ENCODE assay signal across 7 mouse cellular contexts in the genomic region with DNA sequence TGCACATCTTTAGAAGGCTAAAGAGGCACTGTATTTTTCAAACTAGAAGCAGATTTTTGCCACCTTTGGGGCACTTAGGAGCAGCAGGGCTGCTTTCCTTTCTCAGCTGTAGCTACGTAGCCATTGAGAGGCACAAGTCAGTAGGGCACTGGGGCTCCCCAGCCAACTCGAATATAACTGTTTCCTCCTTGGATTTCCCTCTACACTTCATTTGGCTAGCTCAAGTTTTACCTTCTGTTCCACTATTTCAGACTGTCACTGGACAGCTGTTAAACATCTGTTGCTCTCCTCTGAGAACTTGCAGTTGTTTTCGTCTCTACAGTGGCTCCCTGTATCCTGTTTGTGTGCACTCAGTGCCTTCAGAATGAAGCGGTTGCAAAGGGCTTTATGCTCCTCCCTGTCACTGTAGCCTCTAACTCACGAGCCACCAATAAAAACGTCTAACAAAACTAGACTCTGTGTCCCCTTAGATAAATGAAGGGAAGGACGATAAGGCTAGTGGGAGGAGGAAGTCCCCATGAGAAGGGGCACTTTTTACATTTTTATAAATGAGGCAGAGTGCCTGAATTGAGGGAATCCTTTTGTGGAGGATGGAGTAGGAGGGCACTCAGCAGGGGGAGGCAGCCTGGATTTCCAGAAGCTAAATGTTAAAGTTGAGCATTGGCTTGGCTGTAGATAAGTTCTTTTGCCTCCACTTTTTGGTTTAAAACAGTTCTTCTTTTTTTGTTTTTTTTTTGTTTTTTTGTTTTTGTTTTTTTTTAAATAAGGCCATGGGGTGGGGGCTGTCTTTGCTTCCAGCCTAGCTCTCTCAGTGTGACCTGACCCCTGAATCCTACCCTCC. TPM values are rescaled to one million over a fixed set of nuclear protein-coding genes. Genes with fewer than 3 reads are reported as not detected.
DNase-seq lines count a peak whose midpoint lies in the region; ATAC-seq lines count a peak whose summit lies in the region.

No protein-coding gene starts in this region.

- H3K4me2 ChIP-seq in hindbrain, embryonic 14.5 days (replicated peaks): no peak overlapping the region
- H3K4me2 ChIP-seq in liver, embryonic 15.5 days: peak overlapping the region; percentile 71

- 18% methylated on average over 7 of the region's 7 CpGs for WGBS in hindbrain, embryonic 14.5 days
- 8% methylated on average over 7 of the region's 7 CpGs for whole genome bisulfite sequencing in liver, embryonic 15.5 days (ENCODE audit: insufficient replicate concordance)

- H3K4me1 ChIP-seq in hindbrain, embryonic 14.5 days (replicated peaks; ENCODE audit: control insufficient read depth, insufficient read depth, low read length): 0 out of 2 replicates have a peak, but pooled peaks cover 7% of the 10 kb centered on the region
- H3K4me1 ChIP-seq in liver, embryonic 15.5 days (replicated peaks): peaks cover 91% of the 10 kb centered on the region

- no peak overlapping the region for H3K4me3 ChIP-seq in hindbrain, embryonic 14.5 days (replicated peaks; ENCODE audit: low read length)
- peak overlapping the region; percentile 36 for H3K4me3 ChIP-seq in liver, embryonic 15.5 days (replicated peaks)

- H3K9me3 ChIP-seq in hindbrain, embryonic 14.5 days (ENCODE audit: control insufficient read depth, low read length): no peaks in the 10 kb centered on the region
- no peaks in the 10 kb centered on the region for H3K9me3 ChIP-seq in liver, embryonic 15.5 days (replicated peaks)

- H3K36me3 ChIP-seq in hindbrain, embryonic 14.5 days (replicated peaks; ENCODE audit: control insufficient read depth, insufficient read depth): no peaks in the 10 kb centered on the region
- peaks cover 15% of the 10 kb centered on the region for H3K36me3 ChIP-seq in liver, embryonic 15.5 days (replicated peaks)

- H3K9ac ChIP-seq in hindbrain, embryonic 14.5 days: no peak overlapping the region
- peak overlapping the region; percentile 59 for H3K9ac ChIP-seq in liver, embryonic 15.5 days

- peak; percentile 85 for ATAC-seq in activated CD4-positive, CD25-positive, alpha-beta regulatory T cell, adult 4 months
- no peak for ATAC-seq in hindbrain, embryonic 14.5 days (ENCODE audit: low FRiP score)
- ATAC-seq in liver, embryonic 15.5 days (ENCODE audit: insufficient read depth): peak; percentile 83

- DNase-seq in embryo, embryonic 11 days: peak; percentile 70
- DNase-seq in hindbrain, embryonic 14.5 days (ENCODE audit: low spot score): no peak
- DNase-seq in thymus, postnatal 36 days: peak; percentile 13 to 15
- DNase-seq in left cerebral cortex, adult 11 months (ENCODE audit: low spot score): no peak
- DNase-seq in adrenal gland, postnatal 25 days: no peak

- no peaks in the 10 kb centered on the region for H3K27me3 ChIP-seq in hindbrain, embryonic 14.5 days (ENCODE audit: control insufficient read depth, insufficient read depth, low read length)
- no peaks in the 10 kb centered on the region for H3K27me3 ChIP-seq in liver, embryonic 15.5 days

- H3K27ac ChIP-seq in hindbrain, embryonic 14.5 days: peak overlapping the region; percentile 51; the same call in 1 of the 2 replicates
- peak overlapping the region; percentile 95 for H3K27ac ChIP-seq in liver, embryonic 15.5 days (replicated peaks)

RNA-seq across cellular contexts. Expression of gene Cyth3, which starts 32.6 kb away (rescaled TPM):
- 10 to 100 TPM; 30.3 to 32.8 TPM for polyA plus RNA-seq in activated CD4-positive, CD25-positive, alpha-beta regulatory T cell, adult 4 months (2017; shearing (Covaris generic))
- 39.9 and 40.9 TPM in 2 replicates for polyA plus RNA-seq in hindbrain, embryonic 14.5 days (2014; fragmentation: Nextera tagmentation; extraction: Ambion mirVana)
- 35.7 and 37.5 TPM in 2 replicates for polyA plus RNA-seq in liver, embryonic 15.5 days (2015; fragmentation: Nextera tagmentation; extraction: Ambion mirVana)
- 156 and 193 TPM in 2 replicates for total RNA-seq in adrenal gland, postnatal 25 days (2021)

Comparison
In these comparisons a context has a peak if more than half of its experiments do, and no peak if none do; other contexts are left out.
1. DNase-seq: peak in embryo, embryonic 11 days (single experiment) and thymus, postnatal 36 days (2 of 2); none in hindbrain, embryonic 14.5 days (single experiment), left cerebral cortex, adult 11 months (single experiment) and adrenal gland, postnatal 25 days (single experiment).